Mouse (Mus musculus) embryonic facial prominence, embryonic 15.5 days (tissue): ENCODE data around the gene Tmtc1. TPM values are rescaled to one million over a fixed set of nuclear protein-coding genes. Genes with fewer than 3 reads are reported as not detected.

Experiments
- ATAC-seq: fragments of 200-750 bp; cut with Nextera tagmentation; 2 replicates; pipeline ENCODE4 v1.8.0; 2017; ENCODE audit warnings: low read depth, moderate TSS enrichment; ENCODE audit not compliant: insufficient number of reproducible peaks, low FRiP score, low TSS enrichment
- H3K27ac ChIP-seq: fragments of 300-500 bp; sonication (generic); replicated peaks from 2 replicates; pipeline ENCODE4 v1.5.1; 2015; ENCODE audit warnings: mild to moderate bottlenecking, inconsistent platforms
- H3K27me3 ChIP-seq: fragments of 300-500 bp; sonication (generic); 2 replicates; pipeline ENCODE4 v1.6.1; 2015; ENCODE audit warnings: inconsistent platforms
- H3K36me3 ChIP-seq: fragments of 300-500 bp; sonication (generic); 2 replicates; pipeline ENCODE4 v1.6.1; 2015; ENCODE audit warnings: mild to moderate bottlenecking, inconsistent platforms
- H3K4me1 ChIP-seq: fragments of 300-500 bp; sonication (generic); 2 replicates; pipeline ENCODE4 v1.6.1; 2015; ENCODE audit warnings: inconsistent platforms
- H3K4me2 ChIP-seq: fragments of 300-500 bp; sonication (generic); replicated peaks from 2 replicates; pipeline ENCODE4 v1.6.1; 2015; ENCODE audit warnings: mild to moderate bottlenecking, inconsistent platforms
- H3K4me3 ChIP-seq: fragments of 300-500 bp; sonication (generic); replicated peaks from 2 replicates; pipeline ENCODE4 v1.5.1; 2015; ENCODE audit warnings: mild to moderate bottlenecking, inconsistent platforms
- H3K9ac ChIP-seq: fragments of 300-500 bp; sonication (generic); 2 replicates; pipeline ENCODE4 v1.6.1; 2015; ENCODE audit warnings: inconsistent platforms
- H3K9me3 ChIP-seq: fragments of 300-500 bp; sonication (generic); replicated peaks from 2 replicates; pipeline ENCODE4 v1.6.1; 2016; ENCODE audit warnings: inconsistent platforms
- WGBS: fragments of 180-500 bp; shearing (Covaris S2); methylation state at CpG from one replicate; pipeline ENCODE4 v1.1.7; 2015; 5-methylcytosine and 5-hydroxymethylcytosine counted together
- polyA plus RNA-seq: library from polyadenylated mRNA; unstranded; fragments of >200 nt; fragmentation: Nextera tagmentation; extraction: Ambion mirVana; gene quantifications from 2 replicates; pipeline ENCODE4 v1.2.1, GENCODE M21; 2015

The Tmtc1 gene
- polyA plus RNA-seq, 1 experiment from 2014 or later, result 1.4 TPM

DNA sequence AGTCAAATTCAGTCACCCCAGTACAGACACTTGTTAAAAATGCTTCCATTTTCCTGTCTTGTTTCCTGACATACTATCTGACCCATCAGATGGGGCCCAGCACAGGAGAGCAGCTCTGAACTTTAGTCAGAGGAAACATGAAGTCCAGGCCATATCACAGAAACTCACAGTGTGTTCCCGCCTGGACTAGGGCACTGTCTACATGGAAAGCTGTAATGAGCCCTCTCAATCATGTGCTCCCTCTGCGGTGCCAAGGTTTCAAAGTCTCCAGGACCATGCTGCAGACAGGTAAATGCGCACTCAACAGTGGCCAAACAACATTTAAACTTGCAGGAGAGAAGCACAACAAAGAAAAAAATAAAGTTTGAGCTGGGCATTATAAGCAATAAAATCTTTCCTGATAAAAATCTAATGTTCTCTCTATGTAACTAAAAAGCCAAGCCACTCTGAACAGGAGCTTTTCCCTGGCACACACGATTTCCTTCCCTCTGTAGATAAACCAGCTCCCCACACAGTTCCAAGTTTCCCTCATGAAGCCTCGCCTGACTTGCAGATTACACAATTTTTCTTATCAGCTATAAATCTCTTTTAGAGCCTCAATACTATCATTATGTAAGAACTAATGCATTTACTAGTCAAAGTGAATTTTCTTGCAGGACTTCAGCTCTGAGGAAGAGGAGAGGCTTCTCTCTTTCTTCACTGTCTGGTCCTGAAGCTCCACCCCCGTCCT lies 250.1 kb downstream of the Tmtc1 start:
- no peak overlapping the region for H3K27ac ChIP-seq
- 89% methylated on average over 6 of the region's 6 CpGs for WGBS
- H3K4me1 ChIP-seq, result no peaks in the 10 kb centered on the region
- no peak overlapping the region for H3K9ac ChIP-seq
- H3K27me3 ChIP-seq, result no peaks in the 10 kb centered on the region
- no peaks in the 10 kb centered on the region for H3K9me3 ChIP-seq
- no peak overlapping the region for H3K4me3 ChIP-seq
- ATAC-seq, result no peak
- H3K36me3 ChIP-seq, result peaks cover 56% of the 10 kb centered on the region
- no peak overlapping the region for H3K4me2 ChIP-seq

DNA sequence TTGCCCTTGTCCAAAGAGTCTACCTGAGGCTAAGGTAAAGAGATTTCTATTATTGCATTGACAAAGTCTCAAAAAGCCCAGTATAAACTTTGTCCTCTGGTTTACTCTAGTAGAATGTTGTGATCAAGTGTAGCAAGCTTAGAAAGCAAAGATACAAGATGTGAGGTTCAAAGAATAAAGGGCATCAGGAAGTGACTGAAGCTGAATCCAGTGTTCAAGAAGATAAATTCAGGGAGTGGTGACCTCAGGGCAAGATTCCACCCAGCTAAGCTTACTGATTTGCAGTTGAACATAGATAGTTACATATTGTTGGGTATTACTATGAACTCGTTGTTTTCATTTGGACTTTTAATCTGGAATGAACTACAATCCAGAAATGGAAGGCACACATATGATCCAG lies 258.5 kb downstream of the Tmtc1 start:
- H3K4me2 ChIP-seq, result no peak overlapping the region
- no peak overlapping the region for H3K27ac ChIP-seq
- no peak overlapping the region for H3K4me3 ChIP-seq
- no peaks in the 10 kb centered on the region for H3K4me1 ChIP-seq
- ATAC-seq, result no peak
- H3K9me3 ChIP-seq, result no peaks in the 10 kb centered on the region
- no peak overlapping the region for H3K9ac ChIP-seq
- peaks cover 76% of the 10 kb centered on the region for H3K36me3 ChIP-seq
- no peaks in the 10 kb centered on the region for H3K27me3 ChIP-seq
- 80% methylated on average over 1 of the region's 1 CpGs for WGBS

Other genes with a start within 250 kb of the Tmtc1 start
- gene Ergic2, start 232.0 kb downstream of the Tmtc1 start, polyA plus RNA-seq, result 182 TPM in 2 replicates